Mouse (Mus musculus) erythroblast, embryonic 14.5 days (primary cell): ENCODE measurements around the gene Rasgrp2.

Experiments used
- GATA1 ChIP-seq: IDR thresholded peaks from 2 replicates; pipeline ENCODE4 v1.6.1; 2012; ENCODE audit warnings: low read length, inconsistent platforms, mixed read lengths
- TAL1 ChIP-seq: IDR thresholded peaks from 3 replicates; pipeline ENCODE4 v1.6.1; 2012; ENCODE audit warnings: low read length, inconsistent platforms, mixed read lengths

DNA sequence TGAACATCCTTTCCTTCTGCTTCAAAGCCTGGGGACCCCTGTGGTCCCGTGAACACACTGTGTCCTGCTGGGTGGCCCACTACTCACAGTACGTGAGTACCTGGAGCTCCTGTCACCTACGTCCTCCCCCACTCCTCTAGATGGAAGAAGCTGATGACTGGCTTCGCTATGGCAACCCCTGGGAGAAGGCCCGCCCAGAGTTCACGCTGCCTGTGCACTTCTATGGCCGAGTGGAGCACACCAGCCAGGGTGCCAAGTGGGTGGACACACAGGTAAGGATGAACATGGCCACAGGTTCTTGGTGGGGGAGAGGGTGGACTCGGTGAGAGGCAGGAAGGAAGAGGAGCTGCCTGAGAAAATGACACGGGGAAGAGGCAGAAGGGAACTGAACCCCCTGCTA lies 12.9 kb upstream of the Rasgrp2 start:
- no peak for TF ChIP-seq GATA1
- TF ChIP-seq TAL1: no peak
